Mouse (Mus musculus) G1E (cell line): ENCODE measurements around the gene Zfp219.

Experiments used
- CTCF ChIP-seq: IDR thresholded peaks from 2 replicates; pipeline ENCODE4 v1.5.1; 2012; ENCODE audit warnings: low read depth, low read length, inconsistent platforms, mixed read lengths
- GATA2 ChIP-seq: IDR thresholded peaks from 2 replicates; pipeline ENCODE4 v1.6.1; 2012; ENCODE audit warnings: low read depth, low read length, inconsistent platforms, borderline replicate concordance
- TAL1 ChIP-seq: conservative IDR thresholded peaks from 2 replicates; pipeline ENCODE4 v1.6.1; 2012; ENCODE audit warnings: low read depth, low read length, inconsistent platforms, mixed read lengths

GRCm38 (mm10) chr14:52039332-52039731 is 18.8 kb upstream of the Zfp219 start:
- TF ChIP-seq CTCF (no peak), GATA2 (no peak), TAL1 (no peak)
